Mouse (Mus musculus) heart, embryonic 13.5 days (tissue): ENCODE data around the gene Gm10974. TPM values are rescaled to one million over a fixed set of nuclear protein-coding genes. Genes with fewer than 3 reads are reported as not detected.
A peak's percentile ranks its signal among the peaks of the same experiment; 100 is the strongest.

Experiments
- ATAC-seq: fragments of 200-750 bp; cut with Nextera tagmentation; 2 replicates; pipeline ENCODE4 v1.8.0; 2017; ENCODE audit warnings: moderate TSS enrichment; ENCODE audit not compliant: insufficient number of reproducible peaks, low FRiP score, low TSS enrichment; ENCODE audit errors: extremely low read depth
- H3K27ac ChIP-seq: fragments of 300-500 bp; sonication (generic); replicated peaks from 2 replicates; pipeline ENCODE4 v1.5.1; 2015; ENCODE audit warnings: moderate library complexity, mild to moderate bottlenecking, inconsistent platforms
- H3K27me3 ChIP-seq: fragments of 300-500 bp; sonication (generic); replicated peaks from 2 replicates; pipeline ENCODE4 v1.6.1; 2015; ENCODE audit warnings: mild to moderate bottlenecking, inconsistent platforms
- H3K36me3 ChIP-seq: fragments of 300-500 bp; sonication (generic); 2 replicates; pipeline ENCODE4 v1.6.1; 2015; ENCODE audit warnings: mild to moderate bottlenecking, inconsistent platforms
- H3K4me1 ChIP-seq: fragments of 300-500 bp; sonication (generic); 2 replicates; pipeline ENCODE4 v1.6.1; 2015; ENCODE audit warnings: inconsistent platforms
- H3K4me2 ChIP-seq: fragments of 300-500 bp; sonication (generic); 2 replicates; pipeline ENCODE4 v1.6.1; 2015; ENCODE audit warnings: inconsistent platforms, mild to moderate bottlenecking, moderate library complexity
- H3K4me3 ChIP-seq: fragments of 300-500 bp; sonication (generic); 2 replicates; pipeline ENCODE4 v1.5.1; 2015; ENCODE audit warnings: moderate library complexity, mild to moderate bottlenecking, inconsistent platforms
- H3K9ac ChIP-seq: fragments of 300-500 bp; sonication (generic); 2 replicates; pipeline ENCODE4 v1.6.1; 2015; ENCODE audit warnings: inconsistent platforms, mild to moderate bottlenecking, moderate library complexity
- H3K9me3 ChIP-seq: fragments of 300-500 bp; sonication (generic); 2 replicates; pipeline ENCODE4 v1.6.1; 2016; ENCODE audit warnings: inconsistent platforms
- WGBS: fragments of 180-500 bp; shearing (Covaris S2); methylation state at CpG from one replicate; pipeline ENCODE4 v1.1.7; 2015; ENCODE audit warnings: mixed read lengths; 5-methylcytosine and 5-hydroxymethylcytosine counted together
- polyA plus RNA-seq: library from polyadenylated mRNA; unstranded; fragments of >200 nt; fragmentation: Nextera tagmentation; extraction: Ambion mirVana; gene quantifications from 2 replicates; pipeline ENCODE4 v1.2.1, GENCODE M21; 2015

Gene Gm10974
- polyA plus RNA-seq, 1 experiment from 2014 or later, result not detected

DNA sequence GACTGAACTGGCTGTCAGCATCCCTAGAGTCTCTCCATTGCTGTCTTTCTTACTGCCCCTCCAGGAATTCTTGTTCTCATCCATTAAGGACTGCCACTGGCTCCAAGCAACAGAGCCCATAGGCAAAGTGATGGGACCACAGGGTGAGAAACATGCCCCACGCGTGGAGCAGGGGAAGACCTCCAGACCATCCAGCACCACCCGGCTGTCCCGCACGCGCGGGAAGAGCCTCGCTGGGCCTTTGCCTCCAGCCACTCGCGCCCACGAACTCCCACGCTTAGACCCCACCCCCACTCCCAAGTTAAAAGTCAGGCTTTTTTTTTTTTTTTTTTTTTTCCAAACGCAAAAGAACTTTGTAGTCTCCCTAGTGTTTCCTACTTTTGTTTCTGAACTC is 21.7 kb downstream of the Gm10974 start:
- H3K9me3 ChIP-seq, result no peaks in the 10 kb centered on the region
- peak overlapping the region; percentile 93 for H3K9ac ChIP-seq
- peak overlapping the region; percentile 78 for H3K4me3 ChIP-seq
- peak overlapping the region; percentile 81 for H3K4me2 ChIP-seq
- H3K27me3 ChIP-seq, result no peaks in the 10 kb centered on the region; the same call in 1 of the 2 replicates
- peak overlapping the region; percentile 69 for H3K27ac ChIP-seq
- whole genome bisulfite sequencing, result 1% methylated on average over 13 of the region's 13 CpGs
- H3K36me3 ChIP-seq, result no peaks in the 10 kb centered on the region
- H3K4me1 ChIP-seq, result peaks cover 14% of the 10 kb centered on the region
- no peak for ATAC-seq

DNA sequence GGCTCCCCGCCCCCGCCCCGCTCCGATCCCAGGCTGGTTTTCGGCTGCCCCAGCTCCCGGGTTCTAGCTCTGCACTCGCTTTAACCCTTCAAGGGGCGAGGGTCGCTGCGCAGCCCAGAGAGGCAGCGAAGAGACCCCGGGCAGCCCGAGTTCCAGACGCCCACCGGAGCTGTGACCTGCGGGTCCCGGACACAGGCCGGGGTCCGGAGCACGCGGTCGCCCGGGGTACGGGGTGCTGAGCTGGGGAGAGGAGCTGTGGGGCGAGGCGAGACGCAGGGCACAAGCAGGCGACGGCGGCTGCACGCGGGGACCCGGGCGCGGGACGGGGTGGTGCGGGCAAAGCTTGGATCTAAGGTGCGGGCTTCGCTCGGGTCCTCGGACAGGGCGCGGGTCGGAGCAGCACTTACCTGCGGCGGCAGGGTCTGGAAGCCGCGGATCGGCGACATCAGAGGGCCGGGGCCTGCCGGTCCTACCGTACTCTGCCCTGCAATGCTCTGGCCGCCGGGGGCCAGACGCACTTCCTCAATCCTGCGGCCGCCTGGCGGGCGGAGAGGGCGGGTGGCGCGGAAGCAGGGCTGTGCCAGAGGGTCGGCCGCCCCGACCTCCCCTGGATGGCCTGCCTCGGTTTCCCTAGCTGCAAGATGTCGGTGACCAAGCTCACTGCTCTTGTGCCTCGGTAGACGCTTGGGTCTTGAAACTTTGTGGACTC is 22.3 kb downstream of the Gm10974 start, which contains the start of gene Lrrk1:
Gene Lrrk1, minus strand, starts transcription at position 538 of the 709 bp plus-strand sequence.
- peaks cover 14% of the 10 kb centered on the region for H3K4me1 ChIP-seq
- peak within 1 kb of the TSS; percentile 78 for H3K4me3 ChIP-seq
- peak within 1 kb of the TSS; percentile 93 for H3K9ac ChIP-seq
- no peaks in the 10 kb centered on the region for H3K9me3 ChIP-seq
- H3K36me3 ChIP-seq, result no peaks in the 10 kb centered on the region
- ATAC-seq, result peak; percentile 58; the same call in 1 of the 2 replicates
- H3K27me3 ChIP-seq, result peaks cover 1% of the 10 kb centered on the region; the same call in 1 of the 2 replicates
- peak within 1 kb of the TSS; percentile 81 for H3K4me2 ChIP-seq
- under 1% methylated on average over 70 of the region's 70 CpGs for WGBS
- H3K27ac ChIP-seq, result peak within 1 kb of the TSS; percentile 69

DNA sequence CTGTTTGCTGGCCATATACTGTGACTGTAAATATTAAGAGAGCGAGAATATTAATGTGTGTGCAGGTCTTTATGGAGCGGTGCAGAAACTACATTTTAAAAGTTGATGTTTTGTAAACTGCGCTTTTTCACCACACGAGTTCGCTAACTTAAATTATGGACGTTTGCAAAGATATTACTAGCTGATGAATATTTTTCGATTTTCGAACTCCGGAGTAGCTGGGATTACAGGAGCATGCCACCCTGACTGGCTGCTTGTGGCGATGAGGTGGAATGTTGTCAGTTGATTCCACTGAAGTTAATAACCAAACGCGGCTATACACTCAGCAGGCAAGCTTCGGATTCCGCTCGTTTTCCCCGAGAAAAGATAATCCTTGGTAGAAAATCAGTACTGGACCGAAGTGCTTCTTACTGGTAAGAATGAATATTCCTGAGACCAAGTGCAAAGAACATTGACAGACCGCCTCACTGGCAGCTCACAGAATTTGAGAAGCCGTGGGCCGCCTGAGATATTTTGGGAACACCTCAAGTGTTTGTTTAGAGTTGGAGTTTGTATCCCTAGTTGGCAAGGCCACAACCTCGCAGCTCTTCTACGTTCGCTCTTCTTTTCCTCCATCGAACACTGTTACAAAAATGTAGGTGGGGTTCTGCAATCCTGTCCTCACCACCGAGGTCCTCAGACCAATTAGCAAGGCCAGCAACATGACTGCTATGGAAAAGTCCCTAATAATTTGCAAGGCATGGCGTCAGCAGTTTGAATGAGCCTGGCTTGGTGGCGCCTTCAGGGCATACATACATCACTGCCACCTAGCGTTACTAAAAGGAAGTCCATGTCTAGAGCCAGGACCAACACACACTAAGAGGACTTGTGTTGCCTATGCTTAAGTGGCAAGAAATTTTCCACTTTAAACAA is 23.2 kb downstream of the Gm10974 start:
- Histone ChIP-seq H3K27me3 (peaks cover 3% of the 10 kb centered on the region; the same call in 1 of the 2 replicates), H3K9ac (peak overlapping the region; percentile 93), H3K4me3 (peak overlapping the region; percentile 78), H3K36me3 (no peaks in the 10 kb centered on the region), H3K27ac (peak overlapping the region; percentile 69), H3K4me2 (peak overlapping the region; percentile 81), H3K4me1 (peaks cover 14% of the 10 kb centered on the region), H3K9me3 (no peaks in the 10 kb centered on the region)
- ATAC-seq, result peak; percentile 30; the same call in 1 of the 2 replicates
- WGBS, result 7% methylated on average over 28 of the region's 28 CpGs

DNA sequence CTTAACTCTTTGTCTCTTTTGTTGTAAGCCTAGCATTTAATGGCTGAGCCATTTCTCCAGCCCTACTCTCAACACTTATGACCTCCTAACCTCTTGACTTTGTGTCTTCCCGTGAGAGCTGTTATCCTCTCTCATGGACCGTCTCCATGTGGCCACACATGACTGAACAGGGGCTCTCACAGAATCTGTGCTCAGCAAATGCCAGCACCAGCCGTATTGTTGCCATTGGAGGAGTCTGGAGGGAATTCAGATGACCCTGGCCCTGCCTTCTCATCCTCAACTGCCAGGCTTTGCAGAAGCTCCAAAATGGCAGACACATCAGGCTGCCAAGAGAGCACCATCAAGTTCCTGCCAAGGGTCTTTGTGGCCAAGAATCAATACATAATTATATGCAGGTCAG is 31.6 kb downstream of the Gm10974 start:
- Histone ChIP-seq H3K9ac (no peak overlapping the region), H3K27ac (no peak overlapping the region), H3K9me3 (no peaks in the 10 kb centered on the region), H3K27me3 (0 out of 2 replicates have a peak, but pooled peaks cover 3% of the 10 kb centered on the region), H3K36me3 (no peaks in the 10 kb centered on the region), H3K4me2 (no peak overlapping the region), H3K4me1 (no peaks in the 10 kb centered on the region), H3K4me3 (no peak overlapping the region)
- no peak for ATAC-seq
- 68% methylated on average over 3 of the region's 3 CpGs for WGBS

DNA sequence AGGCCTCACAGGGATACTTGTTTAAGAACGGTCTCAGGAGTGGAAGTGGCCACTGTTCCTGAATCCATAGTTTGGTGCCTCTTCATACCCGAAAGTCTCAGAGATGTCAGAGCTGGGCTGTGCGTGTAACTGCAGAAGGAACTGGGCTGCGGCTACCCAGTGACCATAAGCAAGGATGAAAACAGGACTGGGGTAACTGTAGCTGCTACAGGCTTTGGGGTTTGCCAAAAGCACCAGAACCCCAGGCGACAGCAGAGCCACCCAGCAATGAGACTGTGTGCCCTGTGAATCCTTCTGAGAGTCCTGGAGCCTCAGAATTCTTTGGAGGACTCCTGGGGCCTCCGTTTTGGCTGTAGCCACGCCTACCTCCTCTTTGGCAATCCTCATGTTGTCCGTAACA is 35.9 kb downstream of the Gm10974 start:
- Histone ChIP-seq H3K27ac (no peak overlapping the region), H3K27me3 (no peaks in the 10 kb centered on the region), H3K9ac (no peak overlapping the region), H3K4me2 (no peak overlapping the region), H3K9me3 (no peaks in the 10 kb centered on the region), H3K4me3 (no peak overlapping the region), H3K36me3 (no peaks in the 10 kb centered on the region), H3K4me1 (peaks cover 27% of the 10 kb centered on the region)
- no peak for ATAC-seq
- WGBS, result 63% methylated on average over 8 of the region's 8 CpGs

DNA sequence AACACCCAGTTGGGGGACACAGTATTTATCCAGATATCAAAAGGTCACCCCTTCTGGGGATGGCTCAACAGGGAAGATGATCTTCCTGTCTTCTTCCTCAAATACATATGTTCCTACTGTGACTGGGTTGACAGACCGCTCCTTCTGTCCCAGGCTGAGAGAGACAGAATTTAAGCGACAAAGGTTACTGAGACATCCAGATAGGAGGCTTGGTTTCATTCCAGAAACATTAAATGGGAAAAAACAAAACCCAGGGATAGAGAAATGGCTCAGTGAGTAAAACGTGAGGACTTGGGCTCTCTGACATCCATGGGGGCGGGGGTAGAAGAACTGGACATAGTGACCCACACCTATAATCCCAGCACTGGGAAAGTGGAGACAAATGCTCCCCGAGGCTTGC is 37.2 kb downstream of the Gm10974 start:
- no peak overlapping the region for H3K9ac ChIP-seq
- H3K27ac ChIP-seq, result no peak overlapping the region
- peaks cover 33% of the 10 kb centered on the region for H3K4me1 ChIP-seq
- WGBS, result 81% methylated on average over 5 of the region's 5 CpGs
- H3K4me3 ChIP-seq, result no peak overlapping the region
- H3K27me3 ChIP-seq, result no peaks in the 10 kb centered on the region
- no peaks in the 10 kb centered on the region for H3K9me3 ChIP-seq
- no peak for ATAC-seq
- H3K4me2 ChIP-seq, result no peak overlapping the region
- no peaks in the 10 kb centered on the region for H3K36me3 ChIP-seq

DNA sequence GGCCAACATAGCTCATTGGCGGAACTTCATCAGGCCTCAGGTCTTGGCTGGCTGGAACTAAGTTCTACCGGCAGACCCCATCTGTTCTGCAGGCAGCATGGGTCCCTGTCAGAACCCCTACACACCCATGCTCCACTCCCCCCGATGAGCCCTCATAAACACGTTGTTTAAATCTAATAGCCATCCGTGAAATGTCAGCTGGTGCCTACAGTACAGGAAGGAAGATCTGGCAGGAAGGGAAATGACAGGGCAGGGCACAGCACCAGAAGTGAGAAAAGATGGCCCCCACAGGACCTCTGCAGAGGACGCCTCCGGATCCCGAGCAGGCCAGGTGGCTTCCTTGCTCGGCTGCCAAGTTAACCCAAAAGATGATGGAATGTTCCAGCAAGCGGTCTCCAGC is 38.4 kb downstream of the Gm10974 start:
- Histone ChIP-seq H3K4me1 (peaks cover 33% of the 10 kb centered on the region), H3K27me3 (no peaks in the 10 kb centered on the region), H3K9me3 (no peaks in the 10 kb centered on the region), H3K4me3 (no peak overlapping the region), H3K4me2 (no peak overlapping the region), H3K27ac (no peak overlapping the region), H3K36me3 (no peaks in the 10 kb centered on the region), H3K9ac (no peak overlapping the region)
- no peak for ATAC-seq
- WGBS, result 59% methylated on average over 10 of the region's 10 CpGs

DNA sequence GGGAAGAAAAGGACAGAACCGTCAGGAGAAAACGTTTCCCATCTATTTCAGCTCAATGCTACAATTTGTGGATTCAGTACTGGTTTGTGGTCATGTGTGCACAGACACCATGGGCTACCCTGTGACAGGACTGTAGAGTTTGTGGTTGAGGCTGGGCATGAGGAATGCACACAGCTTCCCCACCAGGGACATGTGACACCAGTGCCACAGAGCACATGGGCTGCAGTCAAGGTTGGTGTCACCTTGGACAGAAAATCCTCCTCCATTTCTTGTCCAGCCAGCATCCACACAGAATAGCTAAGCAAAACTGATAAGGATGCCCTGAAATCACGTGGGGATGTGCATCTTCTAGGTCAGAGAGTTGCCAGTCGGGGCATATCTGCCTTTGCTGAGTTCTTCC is 39.1 kb downstream of the Gm10974 start:
- H3K9ac ChIP-seq, result no peak overlapping the region
- no peaks in the 10 kb centered on the region for H3K9me3 ChIP-seq
- peaks cover 33% of the 10 kb centered on the region for H3K4me1 ChIP-seq
- H3K4me3 ChIP-seq, result no peak overlapping the region
- ATAC-seq, result no peak
- H3K4me2 ChIP-seq, result no peak overlapping the region
- H3K27ac ChIP-seq, result no peak overlapping the region
- no peaks in the 10 kb centered on the region for H3K36me3 ChIP-seq
- H3K27me3 ChIP-seq, result no peaks in the 10 kb centered on the region
- WGBS, result 52% methylated on average over 4 of the region's 4 CpGs

DNA sequence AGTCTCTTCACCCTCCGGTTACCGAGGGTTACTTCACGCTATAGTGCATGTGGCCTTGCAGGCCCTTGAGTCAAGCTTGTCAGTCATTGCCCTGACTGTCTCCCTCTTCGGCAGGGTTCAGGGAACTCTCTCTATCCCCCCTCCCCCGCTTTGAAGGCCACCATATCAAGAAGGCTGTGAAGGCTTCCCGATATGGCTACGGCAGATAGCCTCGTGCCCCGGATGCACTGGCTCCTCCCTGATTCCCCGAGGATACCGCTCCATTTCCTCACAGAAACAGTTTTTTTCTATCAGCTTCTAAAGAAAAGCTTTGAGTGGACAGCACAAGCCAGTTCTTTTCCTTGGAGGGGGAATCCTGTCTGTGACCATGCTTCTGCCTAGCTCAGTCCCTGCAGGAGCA is 39.8 kb downstream of the Gm10974 start:
- H3K36me3 ChIP-seq, result no peaks in the 10 kb centered on the region
- 0 out of 2 replicates have a peak overlapping the region, but pooled peaks have one; percentile 19 for H3K9ac ChIP-seq
- H3K4me1 ChIP-seq, result peaks cover 33% of the 10 kb centered on the region
- H3K27ac ChIP-seq, result no peak overlapping the region
- H3K27me3 ChIP-seq, result no peaks in the 10 kb centered on the region; the same call in 1 of the 2 replicates
- H3K9me3 ChIP-seq, result no peaks in the 10 kb centered on the region
- ATAC-seq, result no peak
- 15% methylated on average over 11 of the region's 11 CpGs for WGBS
- no peak overlapping the region for H3K4me3 ChIP-seq
- H3K4me2 ChIP-seq, result peak overlapping the region; percentile 11; the same call in 1 of the 2 replicates

DNA sequence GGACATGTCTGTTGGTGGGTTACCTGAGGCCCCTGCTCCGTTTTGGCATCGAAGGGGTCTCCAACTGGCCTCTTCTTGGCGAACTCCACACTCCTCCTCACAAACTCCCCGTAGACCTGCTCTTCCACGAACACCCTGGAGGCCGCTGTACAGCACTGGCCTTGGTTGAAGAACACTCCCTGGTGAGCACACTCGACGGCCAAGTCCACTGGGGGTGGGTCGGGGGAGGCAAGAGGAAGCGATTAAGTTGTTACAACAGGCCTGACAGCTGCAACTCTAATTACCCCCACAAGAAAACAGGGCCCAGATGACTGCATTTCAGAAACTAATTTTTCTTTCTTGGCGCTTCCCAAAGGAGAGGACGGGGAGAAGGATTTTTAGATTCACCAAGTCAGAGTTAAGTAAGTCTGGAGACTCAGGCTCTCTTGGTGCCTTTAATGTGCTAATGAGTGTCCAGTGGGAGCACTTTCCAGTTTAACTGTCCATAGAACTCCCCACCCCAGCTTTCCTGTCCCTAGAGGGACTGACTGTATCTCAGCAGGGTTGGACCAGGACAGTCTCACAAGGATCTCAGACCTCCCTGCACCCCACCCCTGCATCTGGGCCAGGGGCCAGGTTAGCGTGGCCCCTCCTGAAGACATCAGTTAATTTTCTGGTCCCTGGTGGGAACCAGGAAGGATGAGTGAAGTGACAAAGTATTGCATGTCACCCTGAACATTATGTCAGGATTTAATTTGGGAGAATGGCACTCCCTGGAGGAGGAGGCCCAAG is 40.4 kb downstream of the Gm10974 start:
- H3K4me3 ChIP-seq, result no peak overlapping the region
- WGBS, result 55% methylated on average over 13 of the region's 13 CpGs
- peaks cover 33% of the 10 kb centered on the region for H3K4me1 ChIP-seq
- no peak for ATAC-seq
- no peak overlapping the region for H3K9ac ChIP-seq
- 0 out of 2 replicates have a peak overlapping the region, but pooled peaks have one; percentile 1 for H3K27ac ChIP-seq
- no peaks in the 10 kb centered on the region for H3K36me3 ChIP-seq
- no peaks in the 10 kb centered on the region for H3K9me3 ChIP-seq
- peaks cover 1% of the 10 kb centered on the region; the same call in 1 of the 2 replicates for H3K27me3 ChIP-seq
- peak overlapping the region; percentile 11; the same call in 1 of the 2 replicates for H3K4me2 ChIP-seq
